Comparison of ENCODE assay signal across 9 mouse cellular contexts in the genomic region with DNA sequence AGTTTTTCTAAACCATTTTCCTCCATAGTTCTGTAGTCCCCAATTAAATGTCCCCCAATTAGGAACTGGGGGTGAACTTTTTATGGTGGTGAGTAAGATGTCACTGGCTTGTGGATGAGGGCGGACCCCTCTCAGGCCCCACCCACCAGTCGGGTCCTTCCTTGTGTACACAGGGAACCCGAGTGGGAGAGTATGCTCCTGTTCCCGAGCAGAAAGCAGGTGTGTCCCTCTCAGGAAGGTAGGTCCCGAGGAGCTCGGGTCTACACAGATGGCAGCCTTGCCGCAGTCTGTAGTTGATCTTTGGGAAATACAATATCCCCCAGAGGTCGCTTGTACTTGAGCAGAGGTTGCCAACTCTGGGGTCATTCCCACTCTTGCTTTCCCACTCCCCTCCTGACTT. TPM values are rescaled to one million over a fixed set of nuclear protein-coding genes. Genes with fewer than 3 reads are reported as not detected.
DNase-seq lines count a peak whose midpoint lies in the region; ATAC-seq and TF ChIP-seq lines count a peak whose summit lies in the region.
"Had no signal": no experiment of that assay in that cellular context is flagged by ENCODE, and none has a peak within 500 bp of the region (broad histone marks: within the 10 kb centered on the region; RNA-seq: fewer than 3 reads in every experiment).

No protein-coding gene starts in this region.

- H3K4me2 ChIP-seq in midbrain, embryonic 14.5 days (ENCODE audit: low read length), result no peak overlapping the region
- H3K4me2 ChIP-seq in intestine, postnatal 0 days (replicated peaks; ENCODE audit: low read depth), result peak overlapping the region; percentile 30; the same call in 1 of the 2 replicates
- peak overlapping the region; percentile 8; the same call in 1 of the 2 replicates for H3K4me2 ChIP-seq in stomach, embryonic 16.5 days (ENCODE audit: low read depth, low read length)

- no peak for ATAC-seq in midbrain, embryonic 14.5 days (ENCODE audit: low FRiP score, low TSS enrichment)
- peak; percentile 46 for ATAC-seq in intestine, postnatal 0 days
- ATAC-seq in stomach, embryonic 16.5 days (ENCODE audit: insufficient read depth, low FRiP score), result peak; percentile 49; the same call in 1 of the 2 replicates
- ATAC-seq: forebrain, embryonic 14.5 days had no signal

- peak overlapping the region; percentile 90 for H3K27ac ChIP-seq in heart, embryonic 10.5 days
- 0 out of 2 replicates have a peak overlapping the region, but pooled peaks have one; percentile 1 for H3K27ac ChIP-seq in midbrain, embryonic 10.5 days (replicated peaks)
- H3K27ac ChIP-seq in midbrain, embryonic 14.5 days (replicated peaks; ENCODE audit: low read depth, low read length), result no peak overlapping the region
- H3K27ac ChIP-seq in intestine, postnatal 0 days (ENCODE audit: low read depth, low read length), result peak overlapping the region; percentile 83
- H3K27ac ChIP-seq in stomach, embryonic 16.5 days (ENCODE audit: low read length), result peak overlapping the region; percentile 74

- no peak for DNase-seq in heart, embryonic 10.5 days (ENCODE audit: low spot score)
- DNase-seq in heart, adult 8-10 months (ENCODE audit: low spot score), result no peak
- no peak for DNase-seq in midbrain, embryonic 10.5 days (ENCODE audit: low spot score)
- no peak for DNase-seq in midbrain, embryonic 14.5 days
- no peak for DNase-seq in thymus, postnatal 25 days
- no peak for DNase-seq in thymus, postnatal 4 days

- H3K4me3 ChIP-seq in heart, embryonic 10.5 days, result peak overlapping the region; percentile 36
- no peak overlapping the region for H3K4me3 ChIP-seq in midbrain, embryonic 10.5 days
- no peak overlapping the region for H3K4me3 ChIP-seq in midbrain, embryonic 14.5 days (replicated peaks; ENCODE audit: low read depth, low read length)
- H3K4me3 ChIP-seq in intestine, postnatal 0 days (ENCODE audit: low read depth, low read length), result no peak overlapping the region
- H3K4me3 ChIP-seq in stomach, embryonic 16.5 days (replicated peaks; ENCODE audit: low read length), result no peak overlapping the region

- no peak overlapping the region for H3K9ac ChIP-seq in midbrain, embryonic 14.5 days (replicated peaks; ENCODE audit: low read length)
- no peak overlapping the region; the same call in 1 of the 2 replicates for H3K9ac ChIP-seq in intestine, postnatal 0 days (ENCODE audit: low read depth, low read length)
- H3K9ac ChIP-seq in stomach, embryonic 16.5 days (ENCODE audit: low read length), result no peak overlapping the region

- TF ChIP-seq CTCF in intestine, postnatal 0 days (IDR thresholded peaks at IDR 0.05; ENCODE audit: low read depth), result no peak

- H3K27me3 ChIP-seq in heart, embryonic 10.5 days (ENCODE audit: insufficient read depth, poor library complexity, severe bottlenecking), result no peaks in the 10 kb centered on the region
- no peaks in the 10 kb centered on the region for H3K27me3 ChIP-seq in midbrain, embryonic 10.5 days (ENCODE audit: low read depth, poor library complexity, severe bottlenecking)
- no peaks in the 10 kb centered on the region for H3K27me3 ChIP-seq in midbrain, embryonic 14.5 days (ENCODE audit: control insufficient read depth, insufficient read depth, low read length)
- no peaks in the 10 kb centered on the region for H3K27me3 ChIP-seq in intestine, postnatal 0 days (replicated peaks; ENCODE audit: control insufficient read depth, insufficient read depth, low read length)
- no peaks in the 10 kb centered on the region for H3K27me3 ChIP-seq in stomach, embryonic 16.5 days (ENCODE audit: control insufficient read depth, insufficient read depth, low read length)

- H3K4me1 ChIP-seq in heart, embryonic 10.5 days, result peaks cover 85% of the 10 kb centered on the region
- H3K4me1 ChIP-seq in midbrain, embryonic 10.5 days, result peaks cover 10% of the 10 kb centered on the region; the same call in 1 of the 2 replicates
- no peaks in the 10 kb centered on the region for H3K4me1 ChIP-seq in midbrain, embryonic 14.5 days (ENCODE audit: control insufficient read depth, insufficient read depth, low read length)
- H3K4me1 ChIP-seq in intestine, postnatal 0 days (replicated peaks; ENCODE audit: control insufficient read depth, insufficient read depth, low read length), result peaks cover 20% of the 10 kb centered on the region
- H3K4me1 ChIP-seq in stomach, embryonic 16.5 days (ENCODE audit: control insufficient read depth, insufficient read depth, low read length), result peaks cover 19% of the 10 kb centered on the region; the same call in 1 of the 2 replicates

- peaks cover 78% of the 10 kb centered on the region for H3K36me3 ChIP-seq in heart, embryonic 10.5 days
- H3K36me3 ChIP-seq in midbrain, embryonic 10.5 days, result peaks cover 95% of the 10 kb centered on the region
- peaks cover 79% of the 10 kb centered on the region for H3K36me3 ChIP-seq in midbrain, embryonic 14.5 days (ENCODE audit: control insufficient read depth, insufficient read depth, low read length)
- peaks cover 51% of the 10 kb centered on the region for H3K36me3 ChIP-seq in intestine, postnatal 0 days (ENCODE audit: control insufficient read depth, insufficient read depth)
- peaks cover 13% of the 10 kb centered on the region; the same call in 1 of the 2 replicates for H3K36me3 ChIP-seq in stomach, embryonic 16.5 days (ENCODE audit: control insufficient read depth, insufficient read depth, low read length)

- no peaks in the 10 kb centered on the region for H3K9me3 ChIP-seq in heart, embryonic 10.5 days
- H3K9me3 ChIP-seq in midbrain, embryonic 10.5 days (replicated peaks), result no peaks in the 10 kb centered on the region
- no peaks in the 10 kb centered on the region for H3K9me3 ChIP-seq in midbrain, embryonic 14.5 days (ENCODE audit: control insufficient read depth, low read length)
- H3K9me3 ChIP-seq in intestine, postnatal 0 days (ENCODE audit: control insufficient read depth), result no peaks in the 10 kb centered on the region
- H3K9me3 ChIP-seq in stomach, embryonic 16.5 days (replicated peaks; ENCODE audit: control insufficient read depth, low read length), result no peaks in the 10 kb centered on the region

- 49% methylated on average over 8 of the region's 8 CpGs for WGBS in heart, embryonic 10.5 days
- 85% methylated on average over 8 of the region's 8 CpGs for WGBS in midbrain, embryonic 10.5 days
- 89% methylated on average over 8 of the region's 8 CpGs for WGBS in midbrain, embryonic 14.5 days
- WGBS in intestine, postnatal 0 days, result 34% methylated on average over 8 of the region's 8 CpGs
- WGBS in stomach, embryonic 16.5 days, result 61% methylated on average over 8 of the region's 8 CpGs

RNA-seq across cellular contexts. Expression of a gene that starts 8.7 kb away (rescaled TPM):
- 89.6 and 101 TPM in 2 replicates for polyA plus RNA-seq in heart, embryonic 10.5 days (2016; fragmentation: Nextera tagmentation; extraction: Ambion mirVana)
- 10 to 100 TPM; 88.7 to 99.1 (median 92.3) TPM for total RNA-seq in heart, adult 8-10 months (2022)
- 81.6 and 93.5 TPM in 2 replicates for polyA plus RNA-seq in midbrain, embryonic 10.5 days (2016; fragmentation: Nextera tagmentation; extraction: Ambion mirVana)
- polyA plus RNA-seq in midbrain, embryonic 14.5 days (2014; fragmentation: Nextera tagmentation; extraction: Ambion mirVana), result 75.0 and 80.1 TPM in 2 replicates
- polyA plus RNA-seq in intestine, postnatal 0 days (2015; fragmentation: Nextera tagmentation; extraction: Ambion mirVana), result 177 and 201 TPM in 2 replicates
- polyA plus RNA-seq in stomach, embryonic 16.5 days (2015; fragmentation: Nextera tagmentation; extraction: Ambion mirVana), result 77.2 and 98.4 TPM in 2 replicates

RNA-seq across cellular contexts. Expression of a gene that starts 21.0 kb away (rescaled TPM):
- 0.33 and 0.38 TPM in 2 replicates for polyA plus RNA-seq in heart, embryonic 10.5 days (2016; fragmentation: Nextera tagmentation; extraction: Ambion mirVana)
- total RNA-seq in heart, adult 8-10 months (2022), result 10 to 100 TPM; 14.7 to 17.1 (median 15.4) TPM
- polyA plus RNA-seq in midbrain, embryonic 10.5 days (2016; fragmentation: Nextera tagmentation; extraction: Ambion mirVana), result 0.11 and 0.15 TPM in 2 replicates
- polyA plus RNA-seq in midbrain, embryonic 14.5 days (2014; fragmentation: Nextera tagmentation; extraction: Ambion mirVana), result 0.43 and 1.3 TPM in 2 replicates
- 1.8 and 2.3 TPM in 2 replicates for polyA plus RNA-seq in intestine, postnatal 0 days (2015; fragmentation: Nextera tagmentation; extraction: Ambion mirVana)
- polyA plus RNA-seq in stomach, embryonic 16.5 days (2015; fragmentation: Nextera tagmentation; extraction: Ambion mirVana), result 1.9 and 2.0 TPM in 2 replicates

RNA-seq across cellular contexts. Expression of a gene that starts 43.8 kb away (rescaled TPM):
- polyA plus RNA-seq in heart, embryonic 10.5 days (2016; fragmentation: Nextera tagmentation; extraction: Ambion mirVana), result 10.8 and 11.6 TPM in 2 replicates
- 10 to 100 TPM; 22.3 to 28.0 (median 25.8) TPM for total RNA-seq in heart, adult 8-10 months (2022)
- polyA plus RNA-seq in midbrain, embryonic 10.5 days (2016; fragmentation: Nextera tagmentation; extraction: Ambion mirVana), result 10.1 and 13.4 TPM in 2 replicates
- polyA plus RNA-seq in midbrain, embryonic 14.5 days (2014; fragmentation: Nextera tagmentation; extraction: Ambion mirVana), result 13.7 and 15.4 TPM in 2 replicates
- polyA plus RNA-seq in intestine, postnatal 0 days (2015; fragmentation: Nextera tagmentation; extraction: Ambion mirVana), result 3.6 and 4.0 TPM in 2 replicates
- polyA plus RNA-seq in stomach, embryonic 16.5 days (2015; fragmentation: Nextera tagmentation; extraction: Ambion mirVana), result 9.3 and 11.2 TPM in 2 replicates

RNA-seq across cellular contexts. Expression of a gene that starts 49.6 kb away (rescaled TPM):
- polyA plus RNA-seq in heart, embryonic 10.5 days (2016; fragmentation: Nextera tagmentation; extraction: Ambion mirVana), result 67.2 and 80.8 TPM in 2 replicates
- 10 to 100 TPM in 3 of 4 experiments, 1 to 10 TPM in 1; 10.0 to 16.0 (median 12.3) TPM for total RNA-seq in heart, adult 8-10 months (2022)
- polyA plus RNA-seq in midbrain, embryonic 10.5 days (2016; fragmentation: Nextera tagmentation; extraction: Ambion mirVana), result 124 and 128 TPM in 2 replicates
- polyA plus RNA-seq in midbrain, embryonic 14.5 days (2014; fragmentation: Nextera tagmentation; extraction: Ambion mirVana), result 54.8 and 55.4 TPM in 2 replicates
- polyA plus RNA-seq in intestine, postnatal 0 days (2015; fragmentation: Nextera tagmentation; extraction: Ambion mirVana), result 17.1 and 19.6 TPM in 2 replicates
- 59.0 and 60.2 TPM in 2 replicates for polyA plus RNA-seq in stomach, embryonic 16.5 days (2015; fragmentation: Nextera tagmentation; extraction: Ambion mirVana)

RNA-seq across cellular contexts. Expression of a gene that starts 49.6 kb away (rescaled TPM):
- 21.2 and 25.7 TPM in 2 replicates for polyA plus RNA-seq in heart, embryonic 10.5 days (2016; fragmentation: Nextera tagmentation; extraction: Ambion mirVana)
- 10 to 100 TPM; 32.9 to 35.9 (median 34.4) TPM for total RNA-seq in heart, adult 8-10 months (2022)
- polyA plus RNA-seq in midbrain, embryonic 10.5 days (2016; fragmentation: Nextera tagmentation; extraction: Ambion mirVana), result 31.7 and 42.8 TPM in 2 replicates
- 117 and 142 TPM in 2 replicates for polyA plus RNA-seq in midbrain, embryonic 14.5 days (2014; fragmentation: Nextera tagmentation; extraction: Ambion mirVana)
- 15.2 and 17.1 TPM in 2 replicates for polyA plus RNA-seq in intestine, postnatal 0 days (2015; fragmentation: Nextera tagmentation; extraction: Ambion mirVana)
- 20.6 and 22.1 TPM in 2 replicates for polyA plus RNA-seq in stomach, embryonic 16.5 days (2015; fragmentation: Nextera tagmentation; extraction: Ambion mirVana)
